Mouse (Mus musculus): Measurements from ENCODE around the gene Tmem88b.
A peak's percentile ranks its signal among the peaks of the same experiment; 100 is the strongest.
"Not testable (repeated sequence)": the region's sequence is repeated elsewhere in the genome, so short reads cannot be mapped to it uniquely, and the experiment has no call there.

Tmem88b gene

GRCm38 (mm10) chr4:155785819-155786218 lies at the start of gene Tmem88b:
Gene Tmem88b (minus strand): TSS chr4:155785874.
- no peak for DNase-seq

GRCm38 (mm10) chr4:155833836-155834235 lies 48.2 kb upstream of the Tmem88b start:
- DNase-seq, result peak; percentile 71

- DNase-seq, result no peak
Observed at GRCm38 (mm10) chr4:155833234-155833633, 47.6 kb upstream of the Tmem88b start.

GRCm38 (mm10) chr4:155832321-155832720 lies 46.6 kb upstream of the Tmem88b start:
- DNase-seq, result peak; percentile 29

- DNase-seq, result no peak
Observed at GRCm38 (mm10) chr4:155831831-155832230, 46.2 kb upstream of the Tmem88b start.

GRCm38 (mm10) chr4:155831205-155831766 lies 45.6 kb upstream of the Tmem88b start, which contains the start of gene Aurkaip1:
Gene Aurkaip1 (plus strand): TSS chr4:155831272.
- peak; percentile 97 for DNase-seq

GRCm38 (mm10) chr4:155830596-155830995 lies 44.9 kb upstream of the Tmem88b start:
- no peak for DNase-seq

- no peak for DNase-seq
Observed at GRCm38 (mm10) chr4:155829866-155830265, 44.2 kb upstream of the Tmem88b start.

GRCm38 (mm10) chr4:155823443-155823842 lies 37.8 kb upstream of the Tmem88b start:
- no peak for DNase-seq

- DNase-seq, result peak; percentile 65
Observed at GRCm38 (mm10) chr4:155821025-155821424, 35.4 kb upstream of the Tmem88b start.

GRCm38 (mm10) chr4:155817533-155817932 lies 31.9 kb upstream of the Tmem88b start:
- no peak for DNase-seq

GRCm38 (mm10) chr4:155812665-155813181 lies 27.0 kb upstream of the Tmem88b start:
- peak; percentile 63 for DNase-seq

GRCm38 (mm10) chr4:155811929-155812664 lies 26.4 kb upstream of the Tmem88b start, which contains the start of gene Ccnl2:
Gene Ccnl2 (plus strand): TSS chr4:155812489.
- DNase-seq, result peak; percentile 93

- DNase-seq, result no peak
Observed at GRCm38 (mm10) chr4:155807841-155808240, 22.2 kb upstream of the Tmem88b start.

- peak; percentile 99 for DNase-seq
Observed at GRCm38 (mm10) chr4:155803340-155804041, 17.8 kb upstream of the Tmem88b start.

GRCm38 (mm10) chr4:155802741-155803339 lies 17.2 kb upstream of the Tmem88b start, which contains the start of gene Mrpl20:
Gene Mrpl20 (plus strand): TSS chr4:155802878.
- peak; percentile 39 for DNase-seq

- DNase-seq, result no peak
Observed at GRCm38 (mm10) chr4:155802075-155802474, 16.4 kb upstream of the Tmem88b start.

GRCm38 (mm10) chr4:155793730-155794129 lies 8.1 kb upstream of the Tmem88b start:
- no peak for DNase-seq

GRCm38 (mm10) chr4:155791240-155791933 lies 5.7 kb upstream of the Tmem88b start:
- DNase-seq, result no peak

GRCm38 (mm10) chr4:155790650-155791161 lies 5.0 kb upstream of the Tmem88b start:
- DNase-seq, result no peak

- no peak for DNase-seq
Observed at GRCm38 (mm10) chr4:155790021-155790489, 4.4 kb upstream of the Tmem88b start, which contains the start of gene Ankrd65. Gene Ankrd65 (plus strand): TSS chr4:155790439.

GRCm38 (mm10) chr4:155788833-155789232 lies 3.2 kb upstream of the Tmem88b start:
- DNase-seq, result not testable (repeated sequence)

Data from thymus, postnatal 4 days (tissue).